Mouse (Mus musculus) liver, embryonic 12.5 days (tissue): ENCODE results near the gene Lpcat1. TPM values are rescaled to one million over a fixed set of nuclear protein-coding genes. Genes with fewer than 3 reads are reported as not detected.

Experiments
- ATAC-seq: fragments of 200-750 bp; cut with Nextera tagmentation; 2 replicates; pipeline ENCODE4 v1.8.0; 2017; ENCODE audit warnings: moderate number of reproducible peaks, mild to moderate bottlenecking, moderate library complexity
- H3K27ac ChIP-seq: fragments of 300-500 bp; sonication (generic); 2 replicates; pipeline ENCODE4 v1.5.1; 2016; ENCODE audit warnings: mild to moderate bottlenecking
- H3K27me3 ChIP-seq: fragments of 300-500 bp; sonication (generic); replicated peaks from 2 replicates; pipeline ENCODE4 v1.6.1; 2016; ENCODE audit warnings: mild to moderate bottlenecking, moderate library complexity
- H3K36me3 ChIP-seq: fragments of 300-500 bp; sonication (generic); 2 replicates; pipeline ENCODE4 v1.6.1; 2016; ENCODE audit warnings: mild to moderate bottlenecking, moderate library complexity
- H3K4me1 ChIP-seq: fragments of 300-500 bp; sonication (generic); 2 replicates; pipeline ENCODE4 v1.6.1; 2016
- H3K4me2 ChIP-seq: fragments of 300-500 bp; sonication (generic); 2 replicates; pipeline ENCODE4 v1.6.1; 2016; ENCODE audit warnings: mild to moderate bottlenecking, moderate library complexity
- H3K4me3 ChIP-seq: fragments of 300-500 bp; sonication (generic); 2 replicates; pipeline ENCODE4 v1.5.1; 2016; ENCODE audit warnings: mild to moderate bottlenecking, moderate library complexity
- H3K9ac ChIP-seq: fragments of 300-500 bp; sonication (generic); 2 replicates; pipeline ENCODE4 v1.6.1; 2016; ENCODE audit warnings: mild to moderate bottlenecking, moderate library complexity
- H3K9me3 ChIP-seq: fragments of 300-500 bp; sonication (generic); replicated peaks from 2 replicates; pipeline ENCODE4 v1.6.1; 2016; ENCODE audit warnings: mild to moderate bottlenecking, moderate library complexity
- WGBS: fragments of 180-500 bp; shearing (Covaris S2); methylation state at CpG from one replicate; pipeline ENCODE4 v1.1.7; 2016; ENCODE audit not compliant: insufficient replicate concordance; 5-methylcytosine and 5-hydroxymethylcytosine counted together
- polyA plus RNA-seq: library from polyadenylated mRNA; unstranded; fragments of >200 nt; fragmentation: Nextera tagmentation; extraction: Ambion mirVana; gene quantifications from 2 replicates; pipeline ENCODE4 v1.2.1, GENCODE M21; 2016

Gene Lpcat1
- 108 and 113 TPM in 2 replicates for polyA plus RNA-seq

DNA sequence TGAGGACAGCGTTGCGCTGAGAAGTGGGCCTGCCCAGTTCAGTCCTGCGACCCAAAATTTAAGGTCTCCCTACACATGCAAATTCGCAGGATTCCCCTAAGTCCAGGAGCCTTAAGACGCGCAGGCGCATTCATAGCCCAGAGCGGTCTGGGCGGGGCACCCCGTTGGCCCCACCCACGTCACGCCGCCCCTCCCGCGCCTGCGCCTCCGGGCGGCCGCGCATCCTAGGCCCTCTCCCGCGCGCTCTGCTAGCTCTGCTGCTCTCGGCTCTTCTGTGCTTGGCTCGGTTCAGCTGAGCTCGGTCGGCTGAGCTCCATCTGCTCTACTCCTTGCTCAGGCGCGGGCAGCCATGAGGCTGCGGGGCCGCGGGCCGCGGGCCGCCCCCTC is at the start of gene Lpcat1:
Gene Lpcat1 (plus strand): TSS at position 164 of the 387 bp plus-strand sequence.
- peak within 1 kb of the TSS; percentile 84 for H3K4me2 ChIP-seq
- H3K36me3 ChIP-seq = peaks cover 37% of the 10 kb centered on the region
- peak within 1 kb of the TSS; percentile 94 for H3K4me3 ChIP-seq
- WGBS = 1% methylated on average over 35 of the region's 35 CpGs
- ATAC-seq = peak; percentile 89
- peaks cover 78% of the 10 kb centered on the region for H3K4me1 ChIP-seq
- H3K9ac ChIP-seq = peak within 1 kb of the TSS; percentile 98
- no peaks in the 10 kb centered on the region for H3K27me3 ChIP-seq
- H3K9me3 ChIP-seq = no peaks in the 10 kb centered on the region
- peak within 1 kb of the TSS; percentile 98 for H3K27ac ChIP-seq

DNA sequence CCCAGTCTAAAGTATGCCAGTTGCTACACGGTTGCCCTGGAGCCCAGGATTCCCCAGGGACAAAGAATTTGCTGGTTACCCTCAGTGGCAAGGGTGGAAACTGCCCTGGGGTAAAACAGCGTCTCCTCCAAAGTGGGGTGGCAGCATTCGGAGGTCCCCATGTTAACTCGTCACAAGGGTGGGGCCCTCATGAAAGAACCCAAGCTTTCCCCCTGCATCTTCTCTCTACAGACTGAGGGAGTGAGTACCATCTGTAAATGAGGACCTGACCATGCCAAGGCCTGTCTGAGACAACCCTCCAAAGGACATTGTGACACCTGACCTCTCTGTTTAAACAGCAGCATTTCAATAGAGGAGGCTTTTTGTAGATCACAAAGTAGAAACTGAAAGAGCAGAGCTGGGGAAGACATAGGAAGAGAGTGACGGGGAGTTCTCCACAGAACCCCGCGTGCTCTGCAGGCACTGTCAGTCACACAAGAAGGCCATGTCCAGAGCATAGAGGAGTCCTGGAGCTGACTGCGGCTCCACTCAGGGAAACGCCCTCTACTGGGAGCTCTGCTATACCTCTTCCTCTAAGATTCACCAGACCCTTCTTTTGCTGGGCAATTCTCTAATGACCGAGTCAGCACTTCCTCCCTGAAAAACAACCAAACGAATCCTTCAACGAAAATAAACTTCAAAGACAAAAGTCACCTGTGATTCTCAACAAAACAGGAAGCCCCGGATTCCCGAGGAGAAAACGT is 49.3 kb upstream of the Lpcat1 start:
- Histone ChIP-seq H3K36me3 (no peaks in the 10 kb centered on the region), H3K9me3 (no peaks in the 10 kb centered on the region), H3K27me3 (peaks cover 34% of the 10 kb centered on the region), H3K4me3 (no peak overlapping the region), H3K4me1 (no peaks in the 10 kb centered on the region), H3K9ac (no peak overlapping the region), H3K27ac (no peak overlapping the region), H3K4me2 (0 out of 2 replicates have a peak overlapping the region, but pooled peaks have one; percentile 1)
- ATAC-seq = no peak
- 31% methylated on average over 15 of the region's 15 CpGs for WGBS

DNA sequence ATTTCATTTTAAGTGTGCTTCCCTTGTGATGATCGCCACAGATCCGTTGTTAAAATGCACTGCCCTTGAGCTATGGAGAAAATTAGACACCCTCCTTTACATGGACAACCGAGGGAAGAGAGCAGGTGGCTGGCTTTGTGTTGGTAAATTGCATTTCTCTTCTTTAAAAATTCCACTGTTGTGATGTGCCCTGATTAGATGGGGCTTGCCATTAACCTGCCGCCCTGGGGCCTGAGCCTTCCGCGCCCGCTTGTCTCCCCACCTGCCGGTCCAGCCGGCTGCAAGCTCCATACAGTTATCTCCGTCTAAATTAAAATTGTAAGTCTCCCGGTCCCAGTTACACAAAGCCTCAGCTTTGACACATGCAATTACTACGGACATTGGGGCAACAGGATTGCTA is 48.7 kb upstream of the Lpcat1 start:
- no peak overlapping the region for H3K27ac ChIP-seq
- no peaks in the 10 kb centered on the region for H3K36me3 ChIP-seq
- 0 out of 2 replicates have a peak overlapping the region, but pooled peaks have one; percentile 1 for H3K4me2 ChIP-seq
- no peak overlapping the region for H3K4me3 ChIP-seq
- no peak overlapping the region for H3K9ac ChIP-seq
- H3K9me3 ChIP-seq = no peaks in the 10 kb centered on the region
- no peaks in the 10 kb centered on the region for H3K4me1 ChIP-seq
- peaks cover 40% of the 10 kb centered on the region for H3K27me3 ChIP-seq
- ATAC-seq = no peak
- WGBS = 70% methylated on average over 12 of the region's 12 CpGs

DNA sequence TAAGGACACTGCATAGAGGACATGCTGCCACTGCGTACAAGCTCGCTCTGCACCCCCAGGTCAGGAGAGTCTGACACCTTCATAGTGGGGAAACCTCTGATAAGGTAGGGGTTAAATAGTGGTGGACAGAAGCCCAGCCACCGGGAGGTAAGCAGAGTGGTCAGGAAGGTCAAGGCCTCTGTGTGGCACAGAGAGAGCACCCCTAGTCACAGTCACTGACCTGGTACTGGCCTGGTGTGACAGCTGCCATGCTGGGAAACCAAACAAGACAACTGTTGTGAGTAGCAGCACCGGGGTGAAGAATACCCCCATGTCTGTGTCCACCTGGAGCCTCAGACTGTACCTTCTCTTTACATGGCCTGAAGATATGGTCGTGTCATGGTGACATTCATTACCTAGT is 47.8 kb upstream of the Lpcat1 start:
- WGBS = 61% methylated on average over 5 of the region's 5 CpGs
- H3K4me3 ChIP-seq = no peak overlapping the region
- no peaks in the 10 kb centered on the region for H3K36me3 ChIP-seq
- no peaks in the 10 kb centered on the region for H3K9me3 ChIP-seq
- H3K4me2 ChIP-seq = no peak overlapping the region
- H3K27ac ChIP-seq = no peak overlapping the region
- H3K4me1 ChIP-seq = no peaks in the 10 kb centered on the region
- no peak for ATAC-seq
- no peak overlapping the region for H3K9ac ChIP-seq
- H3K27me3 ChIP-seq = peaks cover 45% of the 10 kb centered on the region

DNA sequence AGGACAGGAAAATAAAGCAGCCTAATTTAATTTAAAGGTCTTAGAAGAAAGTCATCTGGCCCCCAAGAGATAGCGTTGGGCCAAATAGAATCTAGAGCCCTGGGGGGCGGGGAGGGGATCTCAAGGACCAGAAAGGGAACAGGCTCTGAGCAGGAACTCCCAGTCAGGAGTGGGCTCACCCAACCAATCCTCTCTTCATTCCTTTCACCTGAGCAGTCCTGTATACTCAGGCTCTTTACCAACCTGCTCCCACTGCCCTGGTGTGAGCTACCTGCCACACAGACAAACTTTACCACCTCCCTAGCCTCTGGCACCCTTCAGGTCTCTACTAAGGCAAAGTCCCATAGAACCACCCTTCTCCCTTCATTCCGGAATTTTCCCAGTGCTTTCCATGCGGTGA is 44.0 kb upstream of the Lpcat1 start:
- Histone ChIP-seq H3K9me3 (no peaks in the 10 kb centered on the region), H3K4me3 (no peak overlapping the region), H3K27me3 (peaks cover 59% of the 10 kb centered on the region), H3K4me2 (no peak overlapping the region), H3K27ac (no peak overlapping the region), H3K4me1 (peaks cover 17% of the 10 kb centered on the region), H3K9ac (no peak overlapping the region), H3K36me3 (no peaks in the 10 kb centered on the region)
- WGBS = 41% methylated on average over 4 of the region's 4 CpGs
- no peak for ATAC-seq

DNA sequence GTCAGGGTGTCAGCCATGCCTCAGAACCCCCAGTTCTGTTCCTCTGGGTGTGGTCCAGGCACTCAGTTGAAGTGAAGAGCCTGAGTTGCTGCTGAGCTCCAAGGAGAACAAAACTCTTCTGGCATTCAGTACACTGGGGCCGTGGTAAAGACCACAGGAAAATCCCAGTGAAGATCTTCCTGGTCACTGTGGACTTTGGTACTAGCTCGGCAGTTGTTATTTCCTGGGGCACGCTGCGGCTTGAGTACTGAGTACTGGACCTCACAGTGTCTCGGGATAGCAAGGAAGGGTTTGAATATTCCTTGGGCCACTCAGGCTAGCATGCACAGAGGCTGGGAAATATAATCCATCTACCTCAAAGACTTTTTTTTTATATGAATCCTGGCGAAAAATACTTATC is 42.0 kb upstream of the Lpcat1 start:
- no peak overlapping the region for H3K4me3 ChIP-seq
- H3K27ac ChIP-seq = no peak overlapping the region
- WGBS = 48% methylated on average over 6 of the region's 6 CpGs
- peaks cover 18% of the 10 kb centered on the region for H3K4me1 ChIP-seq
- H3K9ac ChIP-seq = no peak overlapping the region
- no peak for ATAC-seq
- no peaks in the 10 kb centered on the region for H3K9me3 ChIP-seq
- peaks cover 55% of the 10 kb centered on the region for H3K27me3 ChIP-seq
- H3K36me3 ChIP-seq = no peaks in the 10 kb centered on the region
- no peak overlapping the region for H3K4me2 ChIP-seq

DNA sequence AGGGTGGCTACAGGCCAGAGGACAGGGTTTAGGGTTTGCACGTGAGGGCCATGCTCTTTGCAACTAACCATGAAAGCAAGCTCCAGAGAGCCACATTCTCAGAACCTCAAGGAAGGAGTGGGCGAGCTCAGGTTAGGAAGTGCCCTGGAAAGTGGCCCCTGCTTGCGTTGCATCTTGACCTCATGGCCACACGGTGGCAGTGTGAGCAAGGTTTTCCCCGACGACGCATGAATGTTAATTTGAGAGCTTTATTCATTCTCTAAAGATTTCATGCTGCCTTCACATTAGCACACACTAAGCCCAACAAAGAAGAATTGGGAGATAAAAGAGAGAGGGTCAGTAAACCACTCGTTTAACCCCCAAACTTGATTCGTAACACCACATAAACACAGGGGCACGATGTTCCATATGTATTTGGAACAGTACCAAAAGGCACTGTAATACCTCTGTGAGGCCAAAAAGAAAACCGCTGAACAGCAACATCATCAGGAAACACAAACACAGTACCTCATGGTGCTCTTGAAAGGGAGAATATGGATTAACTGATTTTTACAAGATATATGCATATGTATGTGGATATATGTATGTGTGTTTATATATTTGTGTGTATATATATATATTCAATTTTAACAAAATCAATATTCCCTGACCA is 41.0 kb upstream of the Lpcat1 start:
- Histone ChIP-seq H3K36me3 (no peaks in the 10 kb centered on the region), H3K4me3 (no peak overlapping the region), H3K9me3 (no peaks in the 10 kb centered on the region), H3K27me3 (peaks cover 47% of the 10 kb centered on the region), H3K9ac (no peak overlapping the region), H3K4me1 (peaks cover 20% of the 10 kb centered on the region), H3K4me2 (no peak overlapping the region), H3K27ac (no peak overlapping the region)
- WGBS = 13% methylated on average over 11 of the region's 11 CpGs
- ATAC-seq = peak; percentile 57; the same call in 1 of the 2 replicates

DNA sequence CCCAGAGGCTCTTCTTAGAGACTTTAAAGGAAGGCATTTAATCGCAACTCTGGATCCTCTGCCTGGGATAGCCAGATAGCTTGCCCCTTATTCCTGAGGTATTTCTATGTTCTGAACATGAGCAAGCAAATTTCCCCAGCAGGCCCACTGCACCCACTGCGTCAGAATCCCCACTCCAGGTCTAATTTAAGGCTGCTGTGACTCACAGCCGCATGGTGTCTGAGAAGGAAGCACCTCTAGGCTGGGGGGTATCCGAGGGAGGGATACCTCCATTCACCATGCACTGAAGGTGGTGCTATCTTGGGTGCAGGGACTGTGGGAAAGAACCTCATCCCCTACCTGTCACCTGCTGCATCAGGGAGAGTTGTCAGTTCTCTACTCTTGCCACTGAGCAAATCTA is 40.4 kb upstream of the Lpcat1 start:
- no peaks in the 10 kb centered on the region for H3K36me3 ChIP-seq
- H3K9ac ChIP-seq = no peak overlapping the region
- no peak for ATAC-seq
- H3K27ac ChIP-seq = no peak overlapping the region
- H3K27me3 ChIP-seq = peaks cover 45% of the 10 kb centered on the region
- no peak overlapping the region for H3K4me2 ChIP-seq
- 77% methylated on average over 4 of the region's 4 CpGs for WGBS
- H3K9me3 ChIP-seq = no peaks in the 10 kb centered on the region
- no peak overlapping the region for H3K4me3 ChIP-seq
- peaks cover 24% of the 10 kb centered on the region for H3K4me1 ChIP-seq

DNA sequence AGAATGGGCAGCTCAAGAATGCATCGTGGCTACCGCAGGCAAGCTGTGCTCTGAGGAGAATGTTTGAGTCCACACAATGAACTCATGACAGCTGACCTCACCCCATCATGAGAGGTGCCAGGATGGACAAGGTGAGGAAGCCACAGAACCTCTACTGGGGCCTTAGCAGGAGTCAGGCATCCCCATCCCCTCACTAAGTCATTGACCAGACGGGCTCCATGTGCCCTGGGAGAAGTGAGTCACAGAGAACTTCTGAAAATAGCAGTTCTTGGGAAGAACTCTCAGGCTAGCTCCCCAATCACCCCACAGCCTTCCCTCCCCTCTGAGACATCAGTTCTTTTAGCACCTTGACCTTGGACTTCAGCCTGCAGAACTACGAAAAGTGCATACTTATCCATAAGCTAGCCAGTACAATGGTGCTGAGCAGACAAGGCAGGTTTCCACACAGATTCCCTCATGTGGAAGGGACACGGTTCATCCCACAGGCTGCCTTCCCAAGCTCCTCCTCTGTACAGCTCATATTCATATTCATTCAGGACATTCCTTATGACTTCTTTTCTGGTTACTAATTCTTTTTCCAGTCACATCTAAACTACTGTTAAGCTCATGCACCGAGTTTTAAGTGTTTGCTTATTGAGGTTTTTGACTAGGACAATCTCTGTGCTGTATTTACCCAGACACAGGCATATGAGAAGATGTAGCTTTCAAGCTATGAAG is 37.2 kb upstream of the Lpcat1 start:
- no peaks in the 10 kb centered on the region for H3K9me3 ChIP-seq
- no peak overlapping the region for H3K27ac ChIP-seq
- H3K4me3 ChIP-seq = no peak overlapping the region
- WGBS = 74% methylated on average over 6 of the region's 6 CpGs
- peaks cover 52% of the 10 kb centered on the region for H3K4me1 ChIP-seq
- H3K4me2 ChIP-seq = no peak overlapping the region
- no peak overlapping the region for H3K9ac ChIP-seq
- H3K27me3 ChIP-seq = peaks cover 20% of the 10 kb centered on the region
- no peaks in the 10 kb centered on the region for H3K36me3 ChIP-seq
- no peak for ATAC-seq

DNA sequence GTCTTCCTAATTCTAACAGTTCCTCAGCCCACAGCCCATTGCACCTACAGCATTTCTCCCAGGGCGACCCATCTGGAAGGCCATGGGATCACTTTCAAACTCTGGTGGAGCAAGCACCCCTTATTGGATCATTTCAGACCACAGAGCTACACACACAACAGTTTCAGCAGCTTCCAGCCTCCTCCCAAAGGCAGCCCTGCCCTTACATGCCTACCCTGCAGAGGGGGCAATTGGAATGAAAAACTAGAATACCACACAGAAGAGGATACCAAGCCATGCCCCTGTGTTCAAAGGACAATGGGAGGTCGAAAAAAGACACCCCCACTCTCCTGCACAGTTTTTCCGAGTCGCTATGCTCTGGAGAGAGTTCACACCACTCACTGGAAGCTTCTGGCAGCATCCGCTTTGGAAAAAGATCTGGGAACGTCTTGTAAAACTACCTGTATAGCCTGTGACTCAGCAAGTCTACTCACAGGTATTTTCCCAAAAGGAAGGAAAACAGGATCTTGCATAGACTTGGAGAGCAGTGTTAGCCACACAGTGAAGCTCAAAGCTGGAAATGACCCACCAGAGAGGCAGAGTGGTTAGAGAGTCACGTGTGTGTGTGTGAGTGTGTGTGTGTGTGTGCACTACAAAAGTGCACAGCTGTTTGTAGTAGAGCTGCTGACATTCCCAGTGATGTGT is 34.4 kb upstream of the Lpcat1 start:
- ATAC-seq = peak; percentile 33; the same call in 1 of the 2 replicates
- Histone ChIP-seq H3K9ac (peak overlapping the region; percentile 32; the same call in 1 of the 2 replicates), H3K27me3 (peaks cover 9% of the 10 kb centered on the region), H3K4me3 (no peak overlapping the region), H3K4me1 (peaks cover 68% of the 10 kb centered on the region), H3K9me3 (no peaks in the 10 kb centered on the region), H3K4me2 (no peak overlapping the region), H3K36me3 (no peaks in the 10 kb centered on the region), H3K27ac (peak overlapping the region; percentile 78)
- 69% methylated on average over 7 of the region's 7 CpGs for WGBS

DNA sequence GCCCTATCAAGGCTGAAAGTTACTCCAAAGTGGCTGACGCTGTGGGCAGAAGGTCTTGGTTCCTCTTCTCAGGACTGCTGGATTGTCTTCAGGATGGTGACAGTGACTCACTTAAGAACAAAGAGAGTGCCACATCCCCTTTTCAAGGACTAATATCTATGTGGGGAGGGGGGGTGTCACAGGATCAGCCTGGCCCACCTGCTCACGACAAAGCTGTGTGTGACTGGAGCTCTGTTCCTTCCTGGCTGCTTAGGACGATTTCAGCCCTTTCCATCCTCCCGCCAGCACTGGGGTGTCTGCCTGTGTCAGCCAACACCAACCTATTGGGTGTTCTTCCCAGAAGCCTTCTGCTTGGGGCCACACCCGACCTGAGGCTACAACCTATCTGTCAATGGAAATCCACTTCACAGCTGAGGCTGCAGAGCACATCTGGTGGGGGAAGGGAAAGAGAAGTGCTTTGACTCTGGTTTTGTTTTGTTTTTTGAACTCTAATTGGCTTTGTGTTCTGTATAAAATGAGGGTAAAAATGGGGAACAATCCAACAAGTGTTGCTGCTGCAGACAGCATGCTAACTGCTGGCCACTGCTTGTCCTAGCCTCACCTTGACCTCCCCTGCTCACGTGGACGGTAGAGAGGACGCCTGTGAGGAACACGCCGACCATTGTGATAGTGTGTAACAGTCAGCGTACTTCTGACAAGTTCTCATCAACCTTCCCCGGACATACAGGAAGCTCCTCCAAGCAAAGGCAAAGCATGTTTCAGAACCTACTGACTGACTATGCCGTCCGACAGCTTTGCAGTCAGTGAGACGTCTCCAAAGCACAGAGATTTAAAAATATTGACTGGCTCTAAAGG is 33.1 kb upstream of the Lpcat1 start:
- ATAC-seq = peak; percentile 88
- Histone ChIP-seq H3K27me3 (peaks cover 4% of the 10 kb centered on the region; the same call in 1 of the 2 replicates), H3K4me2 (peak overlapping the region; percentile 46), H3K4me1 (peaks cover 62% of the 10 kb centered on the region), H3K9me3 (no peaks in the 10 kb centered on the region), H3K9ac (peak overlapping the region; percentile 47), H3K27ac (peak overlapping the region; percentile 78), H3K4me3 (no peak overlapping the region), H3K36me3 (no peaks in the 10 kb centered on the region)
- WGBS = 52% methylated on average over 15 of the region's 15 CpGs
